Mouse (Mus musculus): ENCODE results near the gene Prkcq.

- no peak for TF ChIP-seq CTCF (IDR thresholded peaks at IDR 0.05; ENCODE audit: insufficient read depth, low read depth, low read length)
- TF ChIP-seq POLR2A (IDR thresholded peaks at IDR 0.05; ENCODE audit: insufficient read depth, low read depth, low read length), result no peak
Observed at GRCm38 (mm10) chr2:11291570-11292405, 119.9 kb downstream of the Prkcq start.

Measured in olfactory bulb, adult 2 months (tissue).